Mouse (Mus musculus): ENCODE results near the gene Sfxn5.

- TF ChIP-seq CHD1 (IDR thresholded peaks at IDR 0.05; ENCODE audit: low read depth, low read length) (no peak), CTCF (IDR thresholded peaks at IDR 0.05 in 2 of 3, conservative IDR thresholded peaks at IDR 0.05 in 1 of 3; ENCODE audit: control insufficient read depth in 1 of 3, insufficient read depth in 1 of 3, low read depth in 2 of 3, low read length in 3 of 3, poor library complexity in 1 of 3, severe bottlenecking in 1 of 3) (no peak), USF1 (IDR thresholded peaks at IDR 0.05; ENCODE audit: low read depth, low read length) (no peak), MAX (IDR thresholded peaks at IDR 0.05; ENCODE audit: low read length) (no peak), ZMIZ1 (IDR thresholded peaks at IDR 0.05; ENCODE audit: low read depth, low read length) (no peak), ZKSCAN1 (IDR thresholded peaks at IDR 0.05; ENCODE audit: low read depth, low read length) (no peak), POLR2A (IDR thresholded peaks at IDR 0.05; ENCODE audit: control insufficient read depth in 1 of 2, insufficient read depth in 1 of 2, low read depth in 1 of 2, low read length in 2 of 2, poor library complexity in 1 of 2) (no peak), NRF1 (IDR thresholded peaks at IDR 0.05; ENCODE audit: insufficient read depth, low read depth, low read length, poor library complexity, severe bottlenecking) (no peak), GATA1 (IDR thresholded peaks at IDR 0.05; ENCODE audit: low read depth, low read length) (no peak), SMC3 (IDR thresholded peaks at IDR 0.05; ENCODE audit: low read depth, low read length) (no peak), POLR2AphosphoS5 (IDR thresholded peaks at IDR 0.05; ENCODE audit: borderline replicate concordance, low read depth, low read length) (no peak), EP300 (IDR thresholded peaks at IDR 0.05; ENCODE audit: low read depth in 1 of 2, low read length in 2 of 2) (no peak), TCF12 (IDR thresholded peaks at IDR 0.05; ENCODE audit: low read depth, low read length) (no peak)
Measured at GRCm38 (mm10) chr6:85264982-85265518, 68.2 kb downstream of the Sfxn5 start.
